Mouse (Mus musculus) limb, embryonic 14.5 days (tissue): Measurements from ENCODE around the gene Tmeff1. TPM values are rescaled to one million over a fixed set of nuclear protein-coding genes. Genes with fewer than 3 reads are reported as not detected.
A peak's percentile ranks its signal among the peaks of the same experiment; 100 is the strongest.

ENCODE experiments used
- ATAC-seq: fragments of 200-750 bp; cut with Nextera tagmentation; 2 replicates; pipeline ENCODE4 v1.8.0; 2017; ENCODE audit warnings: low read depth, moderate number of reproducible peaks, moderate TSS enrichment; ENCODE audit not compliant: low FRiP score
- DNase-seq: peaks from one replicate; pipeline ENCODE4 v3.0.0-alpha.2; 2015; ENCODE audit warnings: low spot score
- H3K27ac ChIP-seq: fragments of 300-500 bp; sonication (generic); replicated peaks from 2 replicates; pipeline ENCODE4 v1.5.1; 2014; ENCODE audit warnings: low read depth, mild to moderate bottlenecking, low read length, moderate library complexity, mixed read lengths
- H3K27me3 ChIP-seq: fragments of 300-500 bp; sonication (generic); 2 replicates; pipeline ENCODE4 v1.6.1; 2014; ENCODE audit warnings: low read length, mixed read lengths; ENCODE audit not compliant: control insufficient read depth, insufficient read depth
- H3K36me3 ChIP-seq: fragments of 300-500 bp; sonication (generic); 2 replicates; pipeline ENCODE4 v1.6.1; 2014; ENCODE audit warnings: mild to moderate bottlenecking, low read length, moderate library complexity, mixed read lengths; ENCODE audit not compliant: control insufficient read depth, insufficient read depth
- H3K4me1 ChIP-seq: fragments of 300-500 bp; sonication (generic); 2 replicates; pipeline ENCODE4 v1.6.1; 2014; ENCODE audit warnings: antibody characterized with exemption, low read length, mixed read lengths; ENCODE audit not compliant: control insufficient read depth, insufficient read depth
- H3K4me2 ChIP-seq: fragments of 300-500 bp; sonication (generic); replicated peaks from 2 replicates; pipeline ENCODE4 v1.6.1; 2014; ENCODE audit warnings: low read depth, mild to moderate bottlenecking, low read length, moderate library complexity; ENCODE audit not compliant: severe bottlenecking
- H3K4me3 ChIP-seq: fragments of 300-500 bp; sonication (generic); replicated peaks from 2 replicates; pipeline ENCODE4 v1.5.1; 2014; ENCODE audit warnings: low read length
- H3K9ac ChIP-seq: fragments of 300-500 bp; sonication (generic); 2 replicates; pipeline ENCODE4 v1.6.1; 2014; ENCODE audit warnings: mild to moderate bottlenecking, low read depth, low read length, moderate library complexity; ENCODE audit not compliant: severe bottlenecking
- H3K9me3 ChIP-seq: fragments of 300-500 bp; sonication (generic); 2 replicates; pipeline ENCODE4 v1.6.1; 2016; ENCODE audit warnings: low read length; ENCODE audit not compliant: control insufficient read depth
- POLR2A ChIP-seq: fragments of 200-500 bp; IDR thresholded peaks from 2 replicates; pipeline ENCODE4 v1.8.0; 2012; ENCODE audit warnings: inconsistent platforms, mild to moderate bottlenecking, moderate library complexity, borderline replicate concordance; ENCODE audit not compliant: insufficient read depth, insufficient read length; ENCODE audit errors: extremely low read depth
- WGBS: fragments of 180-500 bp; shearing (Covaris S2); extraction: QIAGEN DNeasy Blood & Tissue Kit; methylation state at CpG from one replicate; pipeline ENCODE4 v1.1.7; 2014; 5-methylcytosine and 5-hydroxymethylcytosine counted together
- polyA plus RNA-seq, 2 experiments: library from polyadenylated mRNA; depleted of rRNA in 1 of 2; stranded (reverse) in 1 of 2; unstranded in 1 of 2; fragments of >200 nt; fragmentation: Nextera tagmentation in 1 of 2; extraction: Ambion mirVana in 1 of 2; gene quantifications; 2 replicates each; pipeline versions ENCODE4 v1.2.1 to v1.2.3; 2012 to 2014

Tmeff1 gene
- polyA plus RNA-seq, 2 experiments: 55.4 to 71.7 TPM

- no peak for DNase-seq
- no peaks in the 10 kb centered on the region for H3K36me3 ChIP-seq
- no peak for TF ChIP-seq POLR2A
- 0% methylated on average over 20 of the region's 50 CpGs for whole genome bisulfite sequencing
- peak overlapping the region; percentile 97 for H3K9ac ChIP-seq
- peak overlapping the region; percentile 89 for H3K27ac ChIP-seq
- peaks cover 9% of the 10 kb centered on the region for H3K4me1 ChIP-seq
- ATAC-seq: peak; percentile 81
- peak overlapping the region; percentile 74 for H3K4me3 ChIP-seq
- no peaks in the 10 kb centered on the region for H3K9me3 ChIP-seq
- peak overlapping the region; percentile 79 for H3K4me2 ChIP-seq
- no peaks in the 10 kb centered on the region for H3K27me3 ChIP-seq
These were observed 44.3 kb upstream of the Tmeff1 start for GRCm38 (mm10) chr4:48540576-48541111.

- Histone ChIP-seq H3K36me3 (no peaks in the 10 kb centered on the region), H3K27ac (0 out of 2 replicates have a peak overlapping the region, but pooled peaks have one; percentile 43), H3K4me1 (peaks cover 9% of the 10 kb centered on the region), H3K27me3 (no peaks in the 10 kb centered on the region), H3K4me2 (peak overlapping the region; percentile 79), H3K4me3 (peak overlapping the region; percentile 74), H3K9ac (peak overlapping the region; percentile 97), H3K9me3 (no peaks in the 10 kb centered on the region)
- WGBS: 9% methylated on average over 15 of the region's 15 CpGs
- TF ChIP-seq POLR2A: no peak
- DNase-seq (no peak), ATAC-seq (no peak)
These were observed 43.3 kb upstream of the Tmeff1 start for GRCm38 (mm10) chr4:48541526-48542250.

GRCm38 (mm10) chr4:48542351-48542750, 42.6 kb upstream of the Tmeff1 start:
- no peaks in the 10 kb centered on the region for H3K27me3 ChIP-seq
- H3K4me3 ChIP-seq: no peak overlapping the region
- no peak overlapping the region for H3K27ac ChIP-seq
- peaks cover 9% of the 10 kb centered on the region for H3K4me1 ChIP-seq
- no peaks in the 10 kb centered on the region for H3K36me3 ChIP-seq
- no peak for DNase-seq
- no peak overlapping the region for H3K9ac ChIP-seq
- no peak overlapping the region for H3K4me2 ChIP-seq
- no peaks in the 10 kb centered on the region for H3K9me3 ChIP-seq
- no peak for TF ChIP-seq POLR2A
- 44% methylated on average over 5 of the region's 5 CpGs for WGBS
- no peak for ATAC-seq

GRCm38 (mm10) chr4:48543071-48543865, 41.7 kb upstream of the Tmeff1 start:
- Histone ChIP-seq H3K4me3 (no peak overlapping the region), H3K4me2 (no peak overlapping the region), H3K9me3 (no peaks in the 10 kb centered on the region), H3K27me3 (no peaks in the 10 kb centered on the region), H3K4me1 (peaks cover 17% of the 10 kb centered on the region), H3K27ac (no peak overlapping the region), H3K36me3 (no peaks in the 10 kb centered on the region), H3K9ac (no peak overlapping the region)
- no peak for DNase-seq
- no peak for ATAC-seq
- TF ChIP-seq POLR2A: no peak
- 70% methylated on average over 6 of the region's 6 CpGs for WGBS

DNA sequence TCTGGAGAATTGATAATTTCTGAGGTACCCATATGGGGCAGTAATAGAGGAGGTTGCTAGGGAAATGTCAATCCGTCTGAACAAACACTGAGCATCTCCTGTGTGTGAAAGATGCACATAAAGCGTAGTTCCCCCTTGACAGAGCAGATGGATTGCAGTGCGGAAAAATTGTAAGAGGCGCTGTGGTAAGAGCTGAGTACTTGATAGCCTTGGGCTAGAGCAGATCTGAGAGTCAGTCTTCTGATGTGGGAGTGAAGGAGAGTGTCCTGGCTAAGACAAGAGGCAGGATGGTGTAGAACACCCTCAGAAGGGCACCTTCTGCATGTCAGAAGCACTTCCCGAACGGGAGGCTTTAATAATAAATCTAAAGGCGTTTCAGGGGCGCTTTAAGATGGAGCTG, 40.8 kb upstream of the Tmeff1 start:
- TF ChIP-seq POLR2A: no peak
- 69% methylated on average over 8 of the region's 8 CpGs for WGBS

More for the DNA sequence above, 40.8 kb upstream of the Tmeff1 start:
- no peaks in the 10 kb centered on the region for H3K9me3 ChIP-seq
- peaks cover 26% of the 10 kb centered on the region for H3K4me1 ChIP-seq
- H3K4me3 ChIP-seq: no peak overlapping the region
- no peak overlapping the region for H3K4me2 ChIP-seq
- H3K9ac ChIP-seq: no peak overlapping the region
- DNase-seq (no peak), ATAC-seq (no peak)
- H3K27ac ChIP-seq: no peak overlapping the region
- H3K27me3 ChIP-seq: no peaks in the 10 kb centered on the region
- H3K36me3 ChIP-seq: no peaks in the 10 kb centered on the region
